Mouse (Mus musculus): ENCODE results near the gene Nxf1.

The Nxf1 gene

DNA sequence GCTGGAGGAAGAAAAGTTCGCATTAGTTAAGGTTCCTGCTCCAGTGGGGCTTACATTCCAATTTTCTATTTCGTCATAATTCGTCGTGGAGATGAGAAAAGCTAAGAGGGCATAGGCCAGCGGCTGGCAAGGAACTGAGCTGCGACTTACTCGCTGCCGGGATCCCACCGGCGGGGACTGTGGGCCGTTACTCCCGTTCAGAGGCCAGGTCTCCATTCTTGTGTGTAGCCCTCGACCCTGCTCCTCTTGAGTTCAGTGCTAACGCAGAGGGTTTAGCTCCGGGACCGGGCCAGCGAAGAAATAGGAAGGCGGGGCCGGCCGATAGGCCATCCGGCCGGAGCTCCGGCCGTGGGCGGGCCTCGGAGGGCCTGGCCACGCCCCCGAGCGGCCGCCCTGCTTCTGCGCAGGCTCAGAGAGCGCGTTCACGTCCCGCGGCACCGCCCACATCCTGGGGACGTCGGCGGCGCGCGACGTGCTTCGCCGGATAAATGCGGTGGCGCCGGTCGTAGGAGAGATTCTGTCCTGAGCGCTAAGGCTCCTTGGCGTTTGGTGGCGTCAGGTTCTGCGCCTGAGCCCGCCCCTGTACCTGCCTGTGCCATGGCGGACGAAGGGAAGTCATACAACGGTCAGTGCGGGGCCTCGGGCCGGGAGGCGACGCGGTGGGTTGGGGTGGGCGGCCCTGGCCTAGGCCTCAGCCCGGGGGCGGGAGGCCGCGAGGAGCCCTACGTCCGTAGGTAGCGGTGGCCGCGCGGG is at the start of gene Nxf1:
Gene Nxf1, plus strand, starts transcription at position 439 of the 753 bp plus-strand sequence.
- in situ Hi-C loops (cut with MboI, MseI), result no loop called here

DNA sequence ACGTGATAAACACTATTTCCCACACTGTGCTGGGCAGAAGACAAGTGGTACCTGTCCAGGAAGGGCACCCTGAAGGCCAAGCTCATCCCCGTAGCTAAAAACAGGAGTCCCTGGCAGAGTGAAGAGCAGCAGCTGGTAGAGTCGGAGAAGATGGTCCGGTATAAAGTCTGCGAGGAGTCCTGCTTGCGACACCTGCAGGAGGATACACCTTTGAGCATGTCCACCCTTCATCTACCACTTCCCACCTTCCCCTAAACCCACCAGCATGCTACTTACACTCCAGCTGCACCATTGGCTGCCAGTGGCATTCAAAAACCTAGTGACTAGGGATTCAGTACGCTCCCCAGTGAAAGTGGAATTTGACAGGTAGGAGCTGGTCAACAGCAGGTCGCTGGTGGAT is 47.9 kb upstream of the Nxf1 start:
- in situ Hi-C loops (cut with MboI, MseI), result no loop called here

GRCm38 (mm10) chr19:8710057-8710456 is 46.8 kb upstream of the Nxf1 start:
- in situ Hi-C loops (cut with MboI, MseI), result loop anchor here (10.0 kb wide), 1 partner anchor 1215 kb away; the partner anchor contains the start of gene Atl3

- in situ Hi-C loops (cut with MboI, MseI), result loop anchor here (10.0 kb wide), 1 partner anchor 1217 kb away; the partner anchor contains the start of gene Atl3
These were observed 45.4 kb upstream of the Nxf1 start for GRCm38 (mm10) chr19:8711506-8711905.

DNA sequence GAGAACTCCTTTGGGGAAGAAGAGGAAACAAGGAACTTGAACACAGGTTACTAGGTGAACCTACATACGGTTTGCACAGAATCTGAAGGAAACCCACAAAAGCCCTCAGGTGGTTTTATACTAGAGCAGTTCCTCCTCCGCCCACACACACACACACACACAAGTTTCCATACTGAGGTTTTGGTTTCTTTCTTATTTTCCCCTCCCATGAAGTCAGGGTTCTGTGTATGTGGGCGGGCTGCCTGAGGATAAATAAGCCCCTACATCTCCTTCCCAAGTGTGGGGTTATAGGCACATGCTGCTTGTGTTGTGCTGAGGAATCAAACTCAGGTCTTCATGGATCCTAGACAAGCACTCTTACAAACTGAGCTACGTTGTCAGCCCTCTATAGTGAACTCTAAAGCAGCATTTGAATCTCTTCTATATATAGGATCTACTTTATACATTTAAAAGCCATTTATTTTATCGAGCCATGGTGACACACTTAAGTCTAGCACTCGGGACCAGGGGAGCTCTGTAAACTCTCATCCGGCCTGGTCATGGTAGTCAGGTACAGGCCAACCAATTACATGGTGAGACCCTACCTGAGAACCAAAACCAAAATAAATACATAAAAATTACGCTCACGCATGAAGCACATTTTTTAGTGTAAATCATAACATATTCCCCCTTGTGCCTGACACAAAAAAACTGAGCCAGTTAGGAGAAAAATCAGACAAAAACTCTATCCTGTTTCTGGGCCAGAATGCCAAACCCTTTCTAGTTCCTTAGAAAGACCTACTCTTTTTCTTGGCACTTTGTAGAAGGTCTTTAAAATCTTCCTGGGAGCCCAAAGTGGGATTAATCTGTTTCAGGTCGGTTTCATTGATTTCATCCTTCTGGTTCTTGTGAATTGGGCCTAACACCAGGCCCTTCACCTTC is 44.7 kb upstream of the Nxf1 start:
- in situ Hi-C loops (cut with MboI, MseI), result loop anchor here (10.0 kb wide), 1 partner anchor 1217 kb away; the partner anchor contains the start of gene Atl3

- in situ Hi-C loops (cut with MboI, MseI), result loop anchor here (10.0 kb wide), 1 partner anchor 1218 kb away; the partner anchor contains the start of gene Atl3
These were observed 44.0 kb upstream of the Nxf1 start for GRCm38 (mm10) chr19:8712870-8713305.

DNA sequence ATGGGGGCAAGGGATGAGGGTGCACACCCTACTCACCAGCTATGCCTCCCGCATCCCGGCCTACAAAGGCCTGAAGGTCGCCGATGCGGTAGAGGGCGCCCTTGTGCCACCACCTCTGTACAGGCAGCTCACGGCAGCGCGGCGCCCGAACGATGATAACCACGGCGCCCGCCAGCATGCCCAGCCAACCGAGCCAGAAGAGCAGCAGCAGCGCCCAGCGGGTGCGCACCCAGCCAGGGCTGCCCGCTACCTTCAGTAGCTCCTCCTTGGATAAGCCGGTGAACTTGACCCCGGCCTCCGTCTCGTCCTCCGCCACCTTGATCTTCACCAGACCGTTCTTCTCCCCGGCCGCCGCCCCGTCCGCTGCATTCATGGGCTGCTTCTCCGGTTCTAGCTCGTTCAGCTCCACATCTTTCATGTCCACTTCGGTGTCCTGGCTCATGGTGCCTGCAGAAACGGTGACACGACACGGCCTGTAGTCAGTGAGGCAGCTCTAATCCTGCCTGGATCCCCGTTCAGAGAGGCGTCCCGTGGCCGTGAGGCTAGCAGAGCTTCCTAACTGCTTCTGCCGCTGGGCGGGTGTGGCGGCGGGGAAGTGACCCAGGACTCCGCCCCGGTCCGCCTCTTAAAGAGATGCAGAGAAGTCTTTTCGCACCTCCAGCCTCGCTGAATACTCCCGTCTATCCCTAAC is 43.4 kb upstream of the Nxf1 start:
- in situ Hi-C loops (cut with MboI, MseI), result loop anchor here (10.0 kb wide), 1 partner anchor 1219 kb away; the partner anchor contains the start of gene Atl3

- in situ Hi-C loops (cut with MboI, MseI), result loop anchor here (10.0 kb wide), 1 partner anchor 1219 kb away; the partner anchor contains the start of gene Atl3
These were observed 42.7 kb upstream of the Nxf1 start for GRCm38 (mm10) chr19:8713997-8714652.

GRCm38 (mm10) chr19:8714653-8715481 is 42.0 kb upstream of the Nxf1 start:
- in situ Hi-C loops (cut with MboI, MseI), result loop anchor here (10.0 kb wide), 1 partner anchor 1220 kb away; the partner anchor contains the start of gene Atl3

DNA sequence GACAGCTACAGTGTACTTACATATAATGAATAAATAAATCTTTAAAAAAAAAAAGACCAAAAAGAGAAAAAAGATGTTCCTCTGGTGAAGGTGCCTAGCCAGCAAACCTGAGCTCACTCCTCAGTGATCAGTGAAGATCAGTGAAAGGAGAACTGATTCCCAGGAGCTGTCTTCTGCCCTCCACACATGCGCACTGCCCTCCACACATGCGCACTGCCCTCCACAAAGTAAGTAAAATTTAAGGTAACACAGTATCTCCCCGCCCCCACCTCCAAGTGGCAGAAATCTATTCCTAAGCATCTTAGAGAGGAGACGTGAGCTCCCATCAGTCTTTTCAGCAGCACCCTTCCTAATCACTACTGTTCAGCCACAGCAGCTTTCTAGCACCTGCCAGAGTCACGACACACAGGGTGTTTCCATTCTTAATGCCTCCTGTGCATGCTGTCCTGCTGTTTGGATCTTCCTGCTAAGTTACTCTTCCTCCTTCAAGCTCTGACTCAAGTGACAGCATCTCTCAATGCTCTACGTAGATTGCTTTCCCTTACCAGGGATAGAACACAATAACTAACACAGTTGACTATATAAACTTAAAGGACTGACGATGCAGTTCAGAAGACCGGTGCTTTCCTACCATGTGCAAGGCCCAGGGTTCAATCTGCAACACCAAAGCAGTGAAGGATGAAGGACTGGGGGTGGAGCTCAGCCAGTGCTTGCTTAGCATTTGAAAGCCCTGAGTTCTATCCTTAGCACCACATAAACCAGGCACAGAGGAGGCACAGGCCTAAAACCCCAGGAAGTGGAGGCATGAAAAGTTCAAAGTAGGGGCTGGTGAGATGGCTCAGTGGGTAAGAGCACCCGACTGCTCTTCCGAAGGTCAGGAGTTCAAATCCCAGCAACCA is 40.8 kb upstream of the Nxf1 start:
- in situ Hi-C loops (cut with MboI, MseI), result loop anchor here (10.0 kb wide), 1 partner anchor 1221 kb away; the partner anchor contains the start of gene Atl3

DNA sequence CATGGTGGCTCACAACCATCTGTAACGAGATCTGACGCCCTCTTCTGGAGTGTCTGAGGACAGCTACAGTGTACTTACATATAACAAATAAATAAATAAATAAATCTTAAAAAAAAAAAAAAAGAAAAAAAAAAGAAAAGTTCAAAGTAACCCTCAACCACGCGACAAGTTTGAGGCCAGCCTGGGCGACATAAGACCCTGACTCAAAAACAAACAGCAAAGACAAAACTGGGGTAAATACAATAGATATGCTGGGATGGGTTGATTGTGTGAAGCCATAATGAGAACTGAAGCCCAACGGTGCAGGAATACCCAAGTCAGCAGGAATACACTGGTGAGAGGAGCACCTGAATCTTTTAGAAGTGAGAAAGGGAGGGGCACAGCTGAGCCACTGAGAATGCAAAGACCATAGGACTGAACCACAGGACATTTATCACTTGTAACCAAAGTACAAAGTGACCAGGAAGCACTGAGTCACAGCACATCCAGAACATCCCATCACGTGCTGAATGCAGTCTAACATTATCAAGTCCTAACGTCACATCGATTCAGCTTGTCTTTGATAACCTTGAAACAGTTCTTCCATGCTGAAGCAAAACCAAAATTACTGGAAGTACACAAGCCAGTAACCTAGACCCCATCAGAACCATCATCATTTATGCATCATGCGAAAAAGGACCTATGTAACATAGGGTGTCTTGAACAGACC is 40.0 kb upstream of the Nxf1 start:
- in situ Hi-C loops (cut with MboI, MseI), result loop anchor here (10.0 kb wide), 1 partner anchor 1222 kb away; the partner anchor contains the start of gene Atl3

DNA sequence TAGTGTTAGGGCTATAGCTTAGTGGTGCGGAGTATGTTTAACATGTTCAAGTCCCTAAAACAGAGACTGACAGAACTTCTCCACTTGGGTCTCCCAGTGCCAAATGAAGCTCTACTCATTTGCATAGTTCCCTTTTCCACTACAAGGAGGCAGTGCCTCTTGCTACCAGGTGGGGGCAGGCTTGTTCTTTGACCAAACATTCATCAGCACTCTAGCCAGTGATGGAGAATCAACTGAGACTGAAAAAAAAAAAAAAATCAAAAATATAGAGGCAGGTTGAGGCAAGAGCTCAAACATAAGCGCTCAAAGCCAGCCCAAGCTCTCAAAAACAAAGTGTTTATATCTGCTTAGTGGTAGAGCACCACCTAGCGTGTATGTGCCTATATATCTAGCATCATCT is 38.5 kb upstream of the Nxf1 start:
- in situ Hi-C loops (cut with MboI, MseI), result loop anchor here (10.0 kb wide), 1 partner anchor 1224 kb away; the partner anchor contains the start of gene Atl3

- in situ Hi-C loops (cut with MboI, MseI), result loop anchor here (10.0 kb wide), 1 partner anchor 1224 kb away; the partner anchor contains the start of gene Atl3
These were observed 37.8 kb upstream of the Nxf1 start for GRCm38 (mm10) chr19:8719037-8719436.

DNA sequence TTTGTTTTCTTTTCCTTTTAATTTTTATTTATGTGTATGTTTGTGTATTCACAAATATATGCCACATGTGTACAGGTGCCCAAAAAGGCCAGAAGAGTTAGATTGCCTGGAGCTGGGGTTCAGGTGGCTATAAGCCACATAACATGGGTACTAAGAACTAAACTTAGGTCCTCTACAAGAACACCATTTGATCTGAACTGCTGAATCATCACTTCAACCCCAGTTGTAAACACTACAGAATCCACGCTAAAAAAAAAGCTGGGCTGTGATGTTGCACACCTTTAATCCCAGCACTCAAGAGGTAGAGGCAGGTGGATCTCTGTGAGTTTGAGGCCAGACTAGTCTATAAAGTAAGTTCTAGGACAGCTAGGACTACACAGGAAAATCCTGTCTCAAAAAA is 35.5 kb upstream of the Nxf1 start:
- in situ Hi-C loops (cut with MboI, MseI), result no loop called here

GRCm38 (mm10) chr19:8722021-8722420 is 34.9 kb upstream of the Nxf1 start:
- in situ Hi-C loops (cut with MboI, MseI), result no loop called here

DNA sequence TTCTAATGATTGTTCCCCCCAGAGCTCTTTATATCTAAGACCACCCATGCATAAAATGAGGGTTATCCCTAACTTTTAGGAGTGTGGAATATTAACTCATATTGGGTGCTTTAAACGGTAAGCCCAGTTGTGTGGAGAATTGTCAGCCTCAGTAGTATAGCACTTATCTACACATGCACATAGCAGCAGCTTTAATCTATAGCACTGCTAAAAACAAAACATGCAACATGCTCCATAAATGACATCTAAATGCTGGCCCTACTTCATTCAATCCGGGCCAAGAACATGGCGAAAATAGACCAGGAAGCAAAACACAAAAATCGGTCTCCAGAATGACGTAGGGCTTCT is 34.3 kb upstream of the Nxf1 start:
- in situ Hi-C loops (cut with MboI, MseI), result no loop called here

DNA sequence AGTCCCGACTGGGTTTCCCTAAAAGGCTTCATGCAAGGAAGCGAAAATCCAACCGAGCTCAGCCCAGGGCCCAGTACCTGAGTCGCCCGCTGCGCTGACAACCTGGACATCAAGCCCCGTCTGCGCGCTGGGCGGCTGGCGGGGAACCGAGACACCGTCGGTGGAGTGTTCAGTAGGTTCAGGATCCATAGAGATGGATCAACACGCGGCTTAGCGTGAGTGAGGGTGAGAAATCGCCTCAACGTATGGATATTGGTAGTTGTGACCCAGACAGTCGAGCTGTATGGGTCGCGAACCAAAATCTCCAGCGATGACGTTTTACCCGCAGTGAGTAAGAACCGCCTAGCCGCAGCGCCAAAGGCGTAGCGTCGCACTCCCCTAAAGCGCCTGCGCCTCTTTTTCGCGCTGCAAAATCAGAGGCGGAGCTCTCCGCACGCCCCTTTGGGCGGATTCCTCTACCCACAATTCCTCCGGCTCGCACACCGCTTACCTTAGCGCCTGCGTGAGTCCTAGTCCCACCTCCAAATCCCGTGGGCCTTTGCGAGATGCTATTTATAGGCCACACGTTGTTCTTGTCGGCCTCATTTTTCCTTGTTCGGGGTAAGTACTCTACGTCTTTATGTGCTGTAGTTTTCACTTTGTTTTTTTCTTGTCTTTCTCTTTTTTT is 33.8 kb upstream of the Nxf1 start, which contains the start of gene Slc3a2:
Gene Slc3a2, minus strand, starts transcription at position 463 of the 667 bp plus-strand sequence.
- in situ Hi-C loops (cut with MboI, MseI), result no loop called here
